Mouse (Mus musculus) thymus, adult 2 months (tissue): ENCODE data around the gene Rusc1. TPM values are rescaled to one million over a fixed set of nuclear protein-coding genes. Genes with fewer than 3 reads are reported as not detected.

Experiments
- DNase-seq: peaks from one replicate; pipeline ENCODE4 v3.0.0; 2021
- H3K27ac ChIP-seq: fragments of 200-500 bp; 2 replicates; pipeline ENCODE4 v1.5.1; 2012; ENCODE audit warnings: low read length, control low read depth; ENCODE audit not compliant: control insufficient read depth, insufficient read depth
- H3K27me3 ChIP-seq: fragments of 200-500 bp; 2 replicates; pipeline ENCODE4 v1.6.1; 2012; ENCODE audit warnings: mild to moderate bottlenecking, low read length, moderate library complexity, mixed read lengths; ENCODE audit not compliant: control insufficient read depth, insufficient read depth
- H3K36me3 ChIP-seq: fragments of 200-500 bp; 2 replicates; pipeline ENCODE4 v1.6.1; 2012; ENCODE audit warnings: mild to moderate bottlenecking, low read length, moderate library complexity; ENCODE audit not compliant: control insufficient read depth, insufficient read depth
- H3K4me1 ChIP-seq: fragments of 200-500 bp; replicated peaks from 2 replicates; pipeline ENCODE4 v1.6.1; 2012; ENCODE audit warnings: low read length; ENCODE audit not compliant: control insufficient read depth, insufficient read depth
- H3K4me3 ChIP-seq: fragments of 200-500 bp; 2 replicates; pipeline ENCODE4 v1.5.1; 2012; ENCODE audit warnings: mild to moderate bottlenecking, low read length, control low read depth, moderate library complexity; ENCODE audit not compliant: control insufficient read depth, insufficient read depth
- CTCF ChIP-seq: fragments of 200-500 bp; IDR thresholded peaks from 2 replicates; pipeline ENCODE4 v1.5.1; 2012; ENCODE audit warnings: mild to moderate bottlenecking, control low read depth, low read length, moderate library complexity, borderline replicate concordance; ENCODE audit not compliant: control insufficient read depth, poor library complexity, insufficient read depth; ENCODE audit errors: extremely low read depth
- POLR2A ChIP-seq: fragments of 200-500 bp; IDR thresholded peaks from 2 replicates; pipeline ENCODE4 v1.6.1; 2012; ENCODE audit warnings: mild to moderate bottlenecking, low read length, control low read depth, moderate library complexity; ENCODE audit not compliant: control insufficient read depth, poor library complexity, insufficient read depth; ENCODE audit errors: extremely low read depth
- WGBS: fragments of 180-500 bp; shearing (Covaris S2); methylation state at CpG from one replicate; pipeline ENCODE4 v1.1.7; 2018; 5-methylcytosine and 5-hydroxymethylcytosine counted together
- polyA plus RNA-seq: library from polyadenylated mRNA; depleted of rRNA; stranded (reverse); fragments of >200 nt; gene quantifications from 2 replicates; pipeline ENCODE4 v1.2.3, GENCODE M21; 2012; rRNA removed

Gene Rusc1
- polyA plus RNA-seq, 1 experiment, result 50.9 TPM

DNA sequence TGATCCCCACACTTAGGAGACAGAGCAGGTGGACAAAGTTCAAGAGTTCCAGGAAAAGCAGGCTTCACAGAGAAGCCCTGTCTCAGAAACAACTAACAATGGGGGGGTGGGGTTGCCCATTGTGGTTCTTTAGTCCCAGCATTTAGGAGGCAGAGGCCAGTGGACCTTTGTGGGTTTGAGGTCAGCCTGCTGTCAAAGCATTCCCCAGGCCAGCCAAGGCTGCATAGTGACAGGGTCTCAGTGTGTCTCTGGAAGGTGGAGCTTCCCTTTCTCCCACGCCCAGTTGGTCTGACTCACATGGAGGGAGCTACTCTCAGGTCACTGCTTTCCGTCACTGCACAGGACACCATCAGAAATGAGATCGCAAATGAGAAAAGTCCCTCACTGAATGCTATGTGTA lies 31.4 kb downstream of the Rusc1 start:
- TF ChIP-seq CTCF (no peak), POLR2A (no peak)
- H3K27ac ChIP-seq, result no peak overlapping the region
- 90% methylated on average over 3 of the region's 3 CpGs for WGBS
- no peak overlapping the region for H3K4me3 ChIP-seq
- DNase-seq, result no peak
- no peaks in the 10 kb centered on the region for H3K27me3 ChIP-seq
- peaks cover 86% of the 10 kb centered on the region for H3K36me3 ChIP-seq
- no peaks in the 10 kb centered on the region for H3K4me1 ChIP-seq

DNA sequence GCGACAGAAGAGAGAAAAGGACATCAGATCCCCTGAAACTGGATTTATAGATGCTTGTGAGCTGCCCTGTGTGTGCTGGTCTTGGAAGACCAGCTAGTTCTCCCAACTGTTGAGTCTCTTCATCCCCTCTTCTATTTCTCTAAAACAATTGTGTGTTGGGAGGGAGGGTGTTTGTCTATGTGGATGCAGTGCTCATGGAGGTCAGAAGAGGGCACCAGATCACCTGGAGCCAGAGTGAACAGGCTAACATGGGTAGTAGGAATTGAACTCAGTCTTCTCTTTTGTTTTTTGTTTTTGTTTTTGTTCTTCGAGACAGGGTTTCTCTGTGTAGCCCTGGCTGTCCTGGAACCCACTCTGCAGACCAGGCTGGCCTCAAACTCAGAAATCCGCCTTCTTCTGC lies 34.3 kb downstream of the Rusc1 start:
- Histone ChIP-seq H3K27ac (no peak overlapping the region), H3K27me3 (no peaks in the 10 kb centered on the region), H3K4me3 (no peak overlapping the region), H3K4me1 (no peaks in the 10 kb centered on the region), H3K36me3 (peaks cover 86% of the 10 kb centered on the region)
- TF ChIP-seq POLR2A (no peak), CTCF (no peak)
- DNase-seq, result peak; percentile 54
- 92% methylated on average over 3 of the region's 3 CpGs for WGBS

DNA sequence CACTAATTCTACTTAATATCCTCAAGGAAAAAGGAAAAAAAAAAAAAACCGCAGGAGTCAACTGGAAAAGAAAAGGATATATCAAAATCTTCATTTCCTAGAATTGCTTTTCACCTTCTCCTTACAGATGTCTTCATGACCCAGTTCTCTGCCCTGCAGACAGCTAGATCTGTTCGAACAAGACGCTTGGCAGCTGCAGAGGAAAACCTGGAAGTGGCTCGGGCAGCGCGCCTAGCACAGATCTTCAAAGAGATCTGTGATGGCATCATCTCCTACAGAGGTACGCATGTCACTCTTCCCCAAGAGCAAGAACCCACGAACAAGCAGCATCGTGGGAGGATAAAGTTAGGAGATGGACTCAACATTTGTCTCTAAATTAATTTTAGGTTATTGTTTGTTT lies 34.8 kb downstream of the Rusc1 start:
- H3K27ac ChIP-seq, result no peak overlapping the region
- no peaks in the 10 kb centered on the region for H3K27me3 ChIP-seq
- no peak for DNase-seq
- no peaks in the 10 kb centered on the region for H3K4me1 ChIP-seq
- H3K36me3 ChIP-seq, result peaks cover 86% of the 10 kb centered on the region
- WGBS, result 96% methylated on average over 9 of the region's 9 CpGs
- TF ChIP-seq POLR2A (no peak), CTCF (no peak)
- no peak overlapping the region for H3K4me3 ChIP-seq

DNA sequence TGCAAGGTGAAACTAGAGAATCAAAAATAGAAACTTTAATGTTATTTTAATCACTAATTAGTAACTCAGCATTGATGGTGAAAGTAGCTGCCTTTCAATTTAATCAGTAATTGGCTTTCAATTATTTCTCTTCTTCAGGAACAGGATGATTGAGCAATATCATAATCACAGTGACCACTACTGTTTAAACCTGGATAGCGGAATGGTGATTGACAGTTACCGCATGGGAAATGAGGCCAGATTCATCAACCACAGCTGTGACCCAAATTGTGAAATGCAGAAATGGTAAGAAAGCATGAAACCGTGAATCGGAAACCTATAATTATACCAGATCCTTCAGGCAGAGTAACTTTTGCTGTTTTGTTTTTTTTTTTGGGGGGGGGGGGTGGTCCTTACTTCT lies 49.8 kb downstream of the Rusc1 start:
- Histone ChIP-seq H3K27me3 (no peaks in the 10 kb centered on the region), H3K4me3 (no peak overlapping the region), H3K36me3 (peaks cover 74% of the 10 kb centered on the region), H3K27ac (no peak overlapping the region), H3K4me1 (no peaks in the 10 kb centered on the region)
- TF ChIP-seq CTCF, result no peak
- no peak for TF ChIP-seq POLR2A
- no peak for DNase-seq
- WGBS, result 97% methylated on average over 4 of the region's 4 CpGs

Other genes with a start within 250 kb of the Rusc1 start
- gene Msto1, start 179.3 kb downstream of the Rusc1 start, polyA plus RNA-seq, result 36.5 and 40.7 TPM in 2 replicates
- 12.3 and 12.8 TPM in 2 replicates for gene Ash1l, start 142.7 kb downstream of the Rusc1 start, polyA plus RNA-seq
- 81.2 and 91.7 TPM in 2 replicates for gene Dap3, start 142.1 kb downstream of the Rusc1 start, polyA plus RNA-seq
- gene Gm43738, start 7.8 kb upstream of the Rusc1 start, polyA plus RNA-seq, result not detected in 2 replicates
- 58.1 and 71.6 TPM in 2 replicates for gene Fdps, start 8.6 kb upstream of the Rusc1 start, polyA plus RNA-seq
- gene Pklr, start 42.8 kb upstream of the Rusc1 start, polyA plus RNA-seq, result 2.2 and 2.7 TPM in 2 replicates
- gene Hcn3, start 66.9 kb upstream of the Rusc1 start, polyA plus RNA-seq, result 15.9 and 18.1 TPM in 2 replicates
- 117 and 126 TPM in 2 replicates for gene Clk2, start 71.5 kb upstream of the Rusc1 start, polyA plus RNA-seq
- 240 and 251 TPM in 2 replicates for gene Scamp3, start 84.2 kb upstream of the Rusc1 start, polyA plus RNA-seq
- 250 and 278 TPM in 2 replicates for gene Fam189b, start 89.8 kb upstream of the Rusc1 start, polyA plus RNA-seq
- 98.8 and 117 TPM in 2 replicates for gene Gba, start 109.6 kb upstream of the Rusc1 start, polyA plus RNA-seq
- 7.2 and 10.9 TPM in 2 replicates for gene Thbs3, start 121.9 kb upstream of the Rusc1 start, polyA plus RNA-seq
- gene Mtx1, start 133.8 kb upstream of the Rusc1 start, polyA plus RNA-seq, result 209 and 224 TPM in 2 replicates
- 14.1 and 14.4 TPM in 2 replicates for gene Muc1, start 135.7 kb upstream of the Rusc1 start, polyA plus RNA-seq
- gene Krtcap2, start 152.7 kb upstream of the Rusc1 start, polyA plus RNA-seq, result 171 and 183 TPM in 2 replicates
- gene Trim46, start 153.0 kb upstream of the Rusc1 start, polyA plus RNA-seq, result 12.1 and 13.0 TPM in 2 replicates
- 477 and 588 TPM in 2 replicates for gene Dpm3, start 166.0 kb upstream of the Rusc1 start, polyA plus RNA-seq
- gene Slc50a1, start 177.3 kb upstream of the Rusc1 start, polyA plus RNA-seq, result 196 and 251 TPM in 2 replicates
- gene Efna1, start 187.8 kb upstream of the Rusc1 start, polyA plus RNA-seq, result 6.3 and 9.7 TPM in 2 replicates
- gene Efna3, start 229.7 kb upstream of the Rusc1 start, polyA plus RNA-seq, result 3.7 and 4.2 TPM in 2 replicates
- gene Efna4, start 244.7 kb upstream of the Rusc1 start, polyA plus RNA-seq, result 12.5 TPM in 2 replicates